Mouse (Mus musculus) spleen, adult 18-20 months (tissue): ENCODE data around the gene Ntrk1.

ENCODE experiments used
- DNase-seq, 2 experiments: peaks; one replicate each; pipeline ENCODE4 v3.0.0; 2022; ENCODE audit warnings: mixed read lengths in 2 of 2

Ntrk1 gene

GRCm38 (mm10) chr3:87749036-87749435, 45.9 kb downstream of the Ntrk1 start:
- DNase-seq, result peak in 1 of 2 experiments; percentile 54

- DNase-seq, result no peak
Observed at GRCm38 (mm10) chr3:87748431-87748830, 46.5 kb downstream of the Ntrk1 start, which contains the start of gene Lrrc71. TSS of gene Lrrc71 (minus strand) at chr3:87748625.

- DNase-seq, result no peak
Observed at GRCm38 (mm10) chr3:87745036-87745659, 49.8 kb downstream of the Ntrk1 start.

- no peak for DNase-seq
Observed at GRCm38 (mm10) chr3:87743927-87744326, 51.0 kb downstream of the Ntrk1 start.

GRCm38 (mm10) chr3:87742735-87743134, 52.2 kb downstream of the Ntrk1 start:
- DNase-seq, result peak; percentile 37 to 39

- no peak for DNase-seq
Observed at GRCm38 (mm10) chr3:87742013-87742412, 52.9 kb downstream of the Ntrk1 start.

- DNase-seq, result no peak
Observed at GRCm38 (mm10) chr3:87738906-87739305, 56.1 kb downstream of the Ntrk1 start.

- DNase-seq, result no peak
Observed at GRCm38 (mm10) chr3:87735335-87735734, 59.6 kb downstream of the Ntrk1 start.

- no peak for DNase-seq
Observed at GRCm38 (mm10) chr3:87733984-87734761, 60.8 kb downstream of the Ntrk1 start.

GRCm38 (mm10) chr3:87733098-87733497, 61.9 kb downstream of the Ntrk1 start:
- no peak for DNase-seq

GRCm38 (mm10) chr3:87728696-87729095, 66.3 kb downstream of the Ntrk1 start:
- DNase-seq, result no peak
